Mouse (Mus musculus): ENCODE results near the gene Rhpn2. TPM values are rescaled to one million over a fixed set of nuclear protein-coding genes. Genes with fewer than 3 reads are reported as not detected.

The Rhpn2 gene
- polyA plus RNA-seq, 1 experiment from 2014 or later = 5.3 TPM

DNA sequence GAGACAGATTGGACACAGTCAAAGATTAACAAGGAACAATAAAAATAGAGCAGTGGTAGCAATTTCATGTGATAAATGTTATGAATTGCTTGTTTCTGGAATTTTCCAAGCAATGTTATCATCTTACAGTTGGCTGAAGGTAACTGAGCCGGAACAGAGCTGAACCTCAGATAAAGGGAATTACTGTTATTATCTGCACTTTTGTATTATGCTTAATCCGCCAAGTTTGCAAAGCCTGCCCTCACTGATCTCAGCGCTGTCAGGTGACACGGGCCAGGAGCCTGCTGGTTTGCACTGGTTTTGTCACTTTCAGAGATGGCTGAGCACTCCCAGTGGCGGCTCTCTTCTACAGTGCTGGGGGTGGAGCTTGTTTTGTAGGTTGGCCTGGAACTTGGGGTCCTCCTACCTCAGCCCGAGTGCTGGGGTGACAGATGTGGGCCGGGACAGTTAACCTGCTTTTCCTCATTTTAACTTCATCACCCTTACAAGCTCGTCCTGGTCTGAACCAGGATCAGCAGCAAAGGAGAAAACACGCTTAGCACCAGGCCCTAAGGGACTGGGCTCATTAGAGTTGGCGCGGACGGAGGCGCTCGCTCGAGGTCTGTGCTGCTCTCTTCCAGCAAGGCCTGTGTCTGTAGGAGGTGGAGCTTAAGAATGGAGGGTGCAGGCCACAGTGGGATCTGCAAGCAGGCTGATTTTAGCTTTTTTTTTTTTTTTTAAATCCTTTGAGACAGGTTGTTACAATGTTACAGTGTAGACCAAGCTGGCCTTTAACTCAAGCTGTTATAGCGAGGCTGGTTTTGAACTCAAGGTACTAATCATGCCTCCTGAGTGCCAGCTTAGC, 39.4 kb downstream of the Rhpn2 start:
- ATAC-seq (ENCODE audit: extremely low read depth, insufficient number of reproducible peaks, low FRiP score, low TSS enrichment) = no peak

DNA sequence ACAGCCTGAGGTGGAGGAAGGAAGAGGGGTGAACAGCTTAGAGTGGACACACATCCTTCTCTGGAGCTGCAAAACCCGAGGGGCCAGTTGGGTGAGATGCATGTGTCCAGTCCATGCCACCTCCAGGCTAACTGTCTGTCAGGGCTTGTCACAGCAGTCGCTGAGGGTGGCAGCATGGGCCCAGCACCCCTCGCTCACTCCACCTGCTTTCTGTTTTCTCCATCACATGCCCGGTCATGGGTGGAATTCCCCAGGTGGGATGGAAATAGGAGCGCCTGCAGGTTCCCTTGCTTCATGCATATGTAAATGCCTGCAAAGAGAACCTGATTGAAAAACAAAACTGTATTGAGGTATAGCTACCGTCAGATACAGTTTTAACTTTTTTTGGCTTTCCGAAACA, 40.3 kb downstream of the Rhpn2 start:
- Histone ChIP-seq H3K4me3 (no peak overlapping the region), H3K27ac (replicated peaks) (no peak overlapping the region), H3K27me3 (replicated peaks) (no peaks in the 10 kb centered on the region), H3K36me3 (no peaks in the 10 kb centered on the region), H3K9ac (no peak overlapping the region), H3K4me1 (peaks cover 18% of the 10 kb centered on the region), H3K4me2 (no peak overlapping the region), H3K9me3 (no peaks in the 10 kb centered on the region)
- WGBS = 80% methylated on average over 7 of the region's 7 CpGs
- no peak for ATAC-seq (ENCODE audit: extremely low read depth, insufficient number of reproducible peaks, low FRiP score, low TSS enrichment)

More for the DNA sequence above, 39.4 kb downstream of the Rhpn2 start:
- Histone ChIP-seq H3K27me3 (replicated peaks) (no peaks in the 10 kb centered on the region), H3K36me3 (no peaks in the 10 kb centered on the region), H3K4me1 (peaks cover 13% of the 10 kb centered on the region), H3K4me2 (peak overlapping the region; percentile 4; the same call in 1 of the 2 replicates), H3K27ac (replicated peaks) (peak overlapping the region; percentile 48), H3K9ac (no peak overlapping the region), H3K9me3 (no peaks in the 10 kb centered on the region), H3K4me3 (no peak overlapping the region)
- 52% methylated on average over 16 of the region's 16 CpGs for WGBS

DNA sequence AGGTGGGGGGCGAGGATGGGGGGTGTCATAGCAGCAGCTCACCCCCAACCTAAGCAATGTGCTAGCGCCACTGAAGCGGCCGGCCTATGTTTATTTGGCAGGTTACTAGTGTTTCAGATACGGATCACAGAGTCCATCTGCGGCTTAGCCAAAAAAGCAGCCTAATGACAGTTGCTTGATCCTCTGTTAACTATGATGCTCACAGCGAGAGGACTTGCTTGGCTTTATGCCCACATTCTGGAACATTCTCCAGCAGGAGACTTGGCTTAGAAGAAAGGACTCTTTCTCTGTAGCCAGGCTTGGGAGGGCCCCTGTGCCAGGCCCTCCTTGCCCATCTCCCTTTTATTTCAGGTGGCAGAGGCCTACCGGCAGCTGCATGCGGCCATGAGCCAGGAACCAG, 42.7 kb downstream of the Rhpn2 start:
- H3K27me3 ChIP-seq (replicated peaks) = no peaks in the 10 kb centered on the region
- peaks cover 33% of the 10 kb centered on the region for H3K4me1 ChIP-seq
- H3K36me3 ChIP-seq = no peaks in the 10 kb centered on the region
- H3K4me3 ChIP-seq = no peak overlapping the region
- no peak overlapping the region for H3K9ac ChIP-seq
- no peak overlapping the region for H3K4me2 ChIP-seq
- ATAC-seq (ENCODE audit: extremely low read depth, insufficient number of reproducible peaks, low FRiP score, low TSS enrichment) = no peak
- 89% methylated on average over 9 of the region's 9 CpGs for WGBS
- no peak overlapping the region for H3K27ac ChIP-seq (replicated peaks)
- no peaks in the 10 kb centered on the region for H3K9me3 ChIP-seq

DNA sequence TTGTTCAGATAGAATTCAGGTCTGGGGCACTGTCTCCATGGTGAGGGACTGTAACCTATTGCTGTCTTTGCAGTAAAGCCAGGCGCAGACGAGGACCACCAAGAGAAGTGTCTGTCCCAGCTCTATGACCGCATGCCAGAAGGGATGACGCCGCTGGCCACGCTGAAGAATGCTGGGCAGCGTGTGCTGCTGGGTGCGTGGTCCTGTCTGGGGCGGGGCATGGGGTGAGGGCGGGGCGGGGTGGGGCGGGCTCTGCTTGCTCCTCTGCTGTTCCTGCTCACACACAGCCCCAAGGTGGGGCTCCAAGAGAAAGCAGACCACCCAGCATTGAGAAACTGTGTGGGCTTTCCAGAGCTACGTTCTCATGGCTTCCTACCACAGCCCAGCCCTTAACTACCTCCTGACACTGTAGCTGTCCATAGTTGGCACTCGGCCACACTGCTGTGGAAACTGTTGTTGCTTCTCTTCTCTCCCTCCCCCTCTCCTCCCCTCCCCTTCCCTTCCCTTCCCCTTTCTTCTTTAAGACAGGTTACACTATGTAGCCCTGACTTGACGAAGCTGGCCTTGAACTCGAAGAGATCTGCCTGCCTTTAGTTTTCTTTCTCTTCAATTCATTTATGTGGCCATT, 45.6 kb downstream of the Rhpn2 start:
- Histone ChIP-seq H3K4me3 (0 out of 2 replicates have a peak overlapping the region, but pooled peaks have one; percentile 11), H3K4me2 (peak overlapping the region; percentile 54), H3K36me3 (no peaks in the 10 kb centered on the region), H3K4me1 (peaks cover 21% of the 10 kb centered on the region), H3K9me3 (no peaks in the 10 kb centered on the region), H3K27ac (replicated peaks) (peak overlapping the region; percentile 53), H3K27me3 (replicated peaks) (no peaks in the 10 kb centered on the region), H3K9ac (peak overlapping the region; percentile 38; the same call in 1 of the 2 replicates)
- ATAC-seq (ENCODE audit: extremely low read depth, insufficient number of reproducible peaks, low FRiP score, low TSS enrichment) = peak; percentile 21; the same call in 1 of the 2 replicates
- WGBS = 29% methylated on average over 16 of the region's 16 CpGs

DNA sequence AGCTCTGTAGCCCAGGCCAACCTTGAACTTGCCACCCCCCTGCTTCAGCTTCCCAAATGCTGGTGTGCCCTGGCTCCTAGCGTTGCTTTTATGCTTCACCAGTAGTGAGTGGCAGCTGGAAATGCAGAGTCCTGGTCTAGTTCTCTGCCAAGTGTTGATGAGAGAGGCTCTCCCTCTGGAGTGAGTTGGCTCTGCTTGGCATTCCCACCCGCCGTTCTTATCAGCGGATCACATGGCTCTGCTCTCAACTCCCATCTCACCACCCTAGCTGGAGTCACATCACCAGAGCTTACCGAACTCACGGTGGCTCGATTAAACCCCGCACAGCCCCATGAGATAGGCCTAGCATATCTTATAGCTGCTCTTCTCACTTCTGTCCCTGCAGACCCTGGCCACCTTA, 46.4 kb downstream of the Rhpn2 start:
- ATAC-seq (ENCODE audit: extremely low read depth, insufficient number of reproducible peaks, low FRiP score, low TSS enrichment) = no peak; the same call in 1 of the 2 replicates
- no peaks in the 10 kb centered on the region for H3K36me3 ChIP-seq

DNA sequence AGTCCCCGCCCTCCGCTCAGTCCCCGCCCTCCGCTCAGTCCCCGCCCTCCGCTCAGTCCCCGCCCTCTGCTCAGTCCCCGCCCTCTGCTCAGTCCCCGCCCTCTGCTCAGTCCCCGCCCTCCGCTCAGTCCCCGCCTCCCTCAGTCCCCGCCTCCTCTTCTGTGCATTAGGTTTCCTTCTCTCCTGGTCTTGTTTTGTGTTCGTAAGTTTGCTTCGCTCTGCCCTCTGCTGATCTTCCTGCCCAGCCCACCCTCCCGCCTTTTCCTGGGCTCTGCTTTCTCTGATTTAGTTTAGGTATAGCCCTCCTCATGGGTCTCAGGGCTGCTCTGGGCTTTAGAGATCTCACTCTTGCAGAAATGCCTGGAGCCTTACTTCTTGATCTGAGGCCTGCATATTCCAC, 47.9 kb downstream of the Rhpn2 start:
- no peak for ATAC-seq (ENCODE audit: extremely low read depth, insufficient number of reproducible peaks, low FRiP score, low TSS enrichment)
- Histone ChIP-seq H3K27ac (replicated peaks) (no peak overlapping the region), H3K4me3 (no peak overlapping the region), H3K36me3 (no peaks in the 10 kb centered on the region), H3K27me3 (replicated peaks) (no peaks in the 10 kb centered on the region), H3K4me1 (peaks cover 28% of the 10 kb centered on the region), H3K4me2 (no peak overlapping the region), H3K9me3 (no peaks in the 10 kb centered on the region), H3K9ac (no peak overlapping the region)
- WGBS = 47% methylated on average over 14 of the region's 16 CpGs

More for the DNA sequence above, 46.4 kb downstream of the Rhpn2 start:
- Histone ChIP-seq H3K9ac (no peak overlapping the region), H3K4me2 (no peak overlapping the region), H3K9me3 (no peaks in the 10 kb centered on the region), H3K27ac (replicated peaks) (peak overlapping the region; percentile 53), H3K4me3 (no peak overlapping the region), H3K4me1 (peaks cover 21% of the 10 kb centered on the region), H3K27me3 (replicated peaks) (no peaks in the 10 kb centered on the region)
- WGBS = 38% methylated on average over 8 of the region's 8 CpGs

DNA sequence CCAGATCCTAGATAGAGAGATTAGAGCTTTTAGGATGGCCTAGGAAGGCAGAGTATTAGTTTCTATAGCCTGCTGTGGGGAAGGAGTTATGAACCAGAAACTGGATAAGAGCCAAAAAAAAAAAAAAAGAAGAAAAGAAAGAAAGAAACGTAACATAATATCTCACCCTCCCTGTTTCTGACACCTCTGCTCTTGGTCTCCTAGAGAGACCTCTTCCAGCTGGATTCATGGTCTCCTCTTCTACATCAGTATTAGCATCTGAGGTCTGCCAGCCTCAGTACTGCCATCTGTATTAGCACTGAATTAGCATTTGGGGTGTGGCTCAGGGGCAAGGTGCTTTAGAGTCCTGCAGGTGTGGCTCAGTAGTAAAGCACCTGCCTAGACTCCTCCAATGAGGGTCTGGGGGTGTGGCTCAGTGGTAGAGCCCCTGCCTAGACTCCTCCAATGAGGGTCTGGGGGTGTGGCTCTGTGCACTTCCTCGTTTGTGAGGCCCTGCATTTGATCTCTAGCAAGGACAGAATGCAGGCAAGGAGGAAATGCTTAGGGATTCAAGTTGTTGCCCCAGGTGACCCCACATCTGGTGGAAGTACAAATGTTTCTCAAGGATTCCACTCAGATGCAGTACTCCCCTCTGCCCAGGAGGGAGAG, 48.9 kb downstream of the Rhpn2 start:
- Histone ChIP-seq H3K27me3 (replicated peaks) (no peaks in the 10 kb centered on the region), H3K9me3 (no peaks in the 10 kb centered on the region), H3K27ac (replicated peaks) (no peak overlapping the region), H3K4me2 (no peak overlapping the region), H3K4me3 (no peak overlapping the region), H3K36me3 (0 out of 2 replicates have a peak, but pooled peaks cover 2% of the 10 kb centered on the region), H3K9ac (no peak overlapping the region), H3K4me1 (peaks cover 33% of the 10 kb centered on the region)
- no peak for ATAC-seq (ENCODE audit: extremely low read depth, insufficient number of reproducible peaks, low FRiP score, low TSS enrichment)
- WGBS = 34% methylated on average over 2 of the region's 2 CpGs

DNA sequence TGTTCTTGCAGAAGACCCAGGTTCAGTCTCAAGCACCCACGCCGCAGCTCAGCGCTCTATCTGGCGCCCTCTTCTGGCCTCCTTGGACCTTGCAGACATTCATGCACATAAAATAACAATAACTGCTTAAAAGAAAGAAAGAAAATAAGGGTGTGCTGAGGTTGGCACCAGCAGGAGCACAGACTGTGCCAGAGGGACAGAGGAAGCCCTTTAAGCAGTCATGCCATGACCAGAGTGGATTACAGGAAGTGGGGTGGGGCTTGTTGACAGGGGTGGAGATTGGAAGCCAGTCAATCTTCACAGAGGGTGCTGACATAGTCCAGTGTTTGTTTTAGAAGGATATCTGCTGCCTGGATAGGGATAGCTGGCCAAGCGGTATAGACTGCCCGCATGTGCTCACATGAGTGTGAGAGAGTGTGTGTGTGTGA, 52.6 kb downstream of the Rhpn2 start:
- Histone ChIP-seq H3K9me3 (no peaks in the 10 kb centered on the region), H3K27me3 (replicated peaks) (no peaks in the 10 kb centered on the region), H3K9ac (no peak overlapping the region), H3K4me3 (no peak overlapping the region), H3K36me3 (peaks cover 11% of the 10 kb centered on the region), H3K27ac (replicated peaks) (0 out of 2 replicates have a peak overlapping the region, but pooled peaks have one; percentile 5), H3K4me2 (no peak overlapping the region), H3K4me1 (peaks cover 12% of the 10 kb centered on the region)
- peak; percentile 48; the same call in 1 of the 2 replicates for ATAC-seq (ENCODE audit: extremely low read depth, insufficient number of reproducible peaks, low FRiP score, low TSS enrichment)
- 46% methylated on average over 6 of the region's 6 CpGs for WGBS

DNA sequence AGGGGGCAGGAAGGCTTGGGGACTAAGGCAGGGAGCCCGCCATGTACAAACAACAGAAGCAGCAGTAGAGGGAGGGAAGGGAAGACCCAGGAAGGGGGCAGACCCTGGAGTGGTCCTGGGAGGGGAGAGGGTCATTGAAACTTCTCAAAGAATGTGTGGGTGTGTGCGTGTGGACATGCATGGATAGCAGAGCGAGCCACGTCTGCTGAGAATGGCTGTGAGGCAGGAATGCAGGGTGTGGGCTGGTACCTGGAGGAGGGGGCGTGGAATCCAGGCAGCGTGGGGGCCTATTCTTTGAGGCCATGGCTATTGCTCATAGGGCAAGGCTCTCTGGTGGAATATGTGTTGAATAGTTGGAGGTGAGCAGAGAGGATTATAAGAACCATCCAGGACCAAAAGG, 54.7 kb downstream of the Rhpn2 start:
- 57% methylated on average over 6 of the region's 6 CpGs for WGBS
- ATAC-seq (ENCODE audit: extremely low read depth, insufficient number of reproducible peaks, low FRiP score, low TSS enrichment) = no peak
- Histone ChIP-seq H3K27ac (replicated peaks) (no peak overlapping the region), H3K4me2 (no peak overlapping the region), H3K27me3 (replicated peaks) (no peaks in the 10 kb centered on the region), H3K9ac (no peak overlapping the region), H3K4me3 (no peak overlapping the region), H3K36me3 (peaks cover 32% of the 10 kb centered on the region), H3K9me3 (no peaks in the 10 kb centered on the region), H3K4me1 (peaks cover 12% of the 10 kb centered on the region)

DNA sequence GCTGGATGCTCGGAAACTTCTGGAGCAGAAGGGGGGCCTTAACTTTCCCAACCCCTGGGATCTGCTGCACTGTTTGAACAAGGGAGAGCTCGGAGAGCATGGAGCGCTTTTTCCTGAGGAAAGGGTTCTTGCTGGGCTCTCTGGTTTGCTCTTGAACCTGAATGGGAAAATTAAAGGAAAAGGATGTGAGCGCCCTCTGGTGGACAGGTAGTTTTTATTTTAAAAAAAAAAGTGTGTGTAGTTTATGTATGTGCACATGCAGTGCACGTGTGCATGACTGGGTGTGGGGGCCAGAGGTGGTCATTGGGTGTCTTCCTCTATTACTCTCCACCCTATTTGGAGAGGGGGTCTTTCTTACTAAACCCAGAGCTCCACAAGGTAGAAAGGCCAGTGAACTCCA, 59.0 kb downstream of the Rhpn2 start:
- H3K4me1 ChIP-seq = peaks cover 16% of the 10 kb centered on the region
- 62% methylated on average over 5 of the region's 5 CpGs for WGBS
- no peaks in the 10 kb centered on the region for H3K27me3 ChIP-seq (replicated peaks)
- H3K9me3 ChIP-seq = no peaks in the 10 kb centered on the region
- H3K4me2 ChIP-seq = no peak overlapping the region
- H3K4me3 ChIP-seq = no peak overlapping the region
- no peak for ATAC-seq (ENCODE audit: extremely low read depth, insufficient number of reproducible peaks, low FRiP score, low TSS enrichment)
- no peak overlapping the region for H3K9ac ChIP-seq
- H3K36me3 ChIP-seq = peaks cover 44% of the 10 kb centered on the region
- H3K27ac ChIP-seq (replicated peaks) = no peak overlapping the region

DNA sequence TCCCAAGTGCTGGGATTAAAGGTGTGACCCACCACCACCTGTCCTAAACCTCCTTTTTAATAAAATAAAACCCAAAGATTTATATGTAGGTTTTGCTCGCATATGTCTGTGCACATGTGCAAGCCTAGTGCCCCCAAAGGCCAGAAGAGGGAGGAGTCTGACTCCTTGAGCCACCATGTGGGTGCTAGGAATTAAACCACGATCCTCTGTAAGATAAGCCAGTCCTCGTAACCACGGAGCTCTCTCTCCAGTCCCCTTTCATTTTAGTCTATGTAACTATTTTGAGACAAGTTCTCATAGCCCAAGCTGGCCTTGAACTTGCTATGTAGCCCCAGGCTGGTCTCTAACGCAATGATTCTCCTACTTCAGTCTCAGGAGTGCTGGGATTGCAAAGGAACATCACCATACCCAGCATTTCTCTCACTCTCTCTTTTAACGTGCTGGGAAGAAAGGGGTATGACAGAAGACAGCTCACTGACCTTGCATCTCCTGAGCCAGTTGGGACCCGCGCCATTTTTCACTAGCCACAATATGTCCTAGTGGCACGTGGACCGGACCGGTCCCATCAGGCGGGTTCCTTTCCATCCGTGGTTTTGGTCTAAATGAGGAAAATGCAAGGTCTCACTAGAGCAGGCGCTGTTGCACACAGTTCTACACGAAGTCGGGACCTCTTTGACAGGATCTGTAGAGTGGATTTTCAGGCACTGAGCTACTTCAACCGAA, 61.9 kb downstream of the Rhpn2 start:
- Histone ChIP-seq H3K4me1 (peaks cover 19% of the 10 kb centered on the region), H3K36me3 (peaks cover 62% of the 10 kb centered on the region), H3K9me3 (no peaks in the 10 kb centered on the region), H3K27me3 (replicated peaks) (no peaks in the 10 kb centered on the region), H3K4me3 (peak overlapping the region; percentile 67), H3K4me2 (peak overlapping the region; percentile 90), H3K27ac (replicated peaks) (no peak overlapping the region; the same call in 1 of the 2 replicates), H3K9ac (peak overlapping the region; percentile 78)
- 10% methylated on average over 17 of the region's 17 CpGs for WGBS
- ATAC-seq (ENCODE audit: extremely low read depth, insufficient number of reproducible peaks, low FRiP score, low TSS enrichment) = no peak

Data from heart, embryonic 13.5 days (tissue).